Mouse (Mus musculus): ENCODE measurements around the gene Bud31. TPM values are rescaled to one million over a fixed set of nuclear protein-coding genes. Genes with fewer than 3 reads are reported as not detected.
A peak's percentile ranks its signal among the peaks of the same experiment; 100 is the strongest.
"Not testable (repeated sequence)": the region's sequence is repeated elsewhere in the genome, so short reads cannot be mapped to it uniquely, and the experiment has no call there.

Gene Bud31
- polyA plus RNA-seq, 1 experiment from 2014 or later, result 172 TPM

- Histone ChIP-seq H3K36me3 (peaks cover 8% of the 10 kb centered on the region), H3K4me1 (replicated peaks) (peaks cover 10% of the 10 kb centered on the region), H3K4me3 (peak overlapping the region; percentile 41), H3K9ac (peak overlapping the region; percentile 34; the same call in 1 of the 2 replicates), H3K9me3 (no peaks in the 10 kb centered on the region), H3K4me2 (peak overlapping the region; percentile 57), H3K27me3 (peaks cover 11% of the 10 kb centered on the region; the same call in 1 of the 2 replicates), H3K27ac (replicated peaks) (no peak overlapping the region)
- WGBS, result 17% methylated on average over 38 of the region's 40 CpGs
- ATAC-seq (ENCODE audit: low FRiP score, low read depth), result peak; percentile 17; the same call in 1 of the 2 replicates
Measured at GRCm38 (mm10) chr5:145114606-145115473, 25.3 kb upstream of the Bud31 start.

- Histone ChIP-seq H3K9me3 (no peaks in the 10 kb centered on the region), H3K4me1 (replicated peaks) (peaks cover 10% of the 10 kb centered on the region), H3K27me3 (peaks cover 11% of the 10 kb centered on the region; the same call in 1 of the 2 replicates), H3K36me3 (peaks cover under 1% of the 10 kb centered on the region; the same call in 1 of the 2 replicates), H3K4me3 (no peak overlapping the region), H3K27ac (replicated peaks) (0 out of 2 replicates have a peak overlapping the region, but pooled peaks have one; percentile 1), H3K4me2 (no peak overlapping the region), H3K9ac (no peak overlapping the region)
- ATAC-seq (ENCODE audit: low FRiP score, low read depth), result no peak
- 92% methylated on average over 5 of the region's 5 CpGs for WGBS
Measured at GRCm38 (mm10) chr5:145115736-145116135, 24.4 kb upstream of the Bud31 start.

- H3K4me1 ChIP-seq (replicated peaks), result peaks cover 10% of the 10 kb centered on the region
- no peaks in the 10 kb centered on the region for H3K9me3 ChIP-seq
- peaks cover 11% of the 10 kb centered on the region; the same call in 1 of the 2 replicates for H3K27me3 ChIP-seq
- WGBS, result 63% methylated on average over 4 of the region's 4 CpGs
- H3K4me3 ChIP-seq, result no peak overlapping the region
- H3K36me3 ChIP-seq, result no peaks in the 10 kb centered on the region
- 0 out of 2 replicates have a peak overlapping the region, but pooled peaks have one; percentile 1 for H3K27ac ChIP-seq (replicated peaks)
- no peak for ATAC-seq (ENCODE audit: low FRiP score, low read depth)
- H3K9ac ChIP-seq, result no peak overlapping the region
- H3K4me2 ChIP-seq, result peak overlapping the region; percentile 11; the same call in 1 of the 2 replicates
Measured at GRCm38 (mm10) chr5:145116316-145116715, 23.8 kb upstream of the Bud31 start.

- no peaks in the 10 kb centered on the region for H3K9me3 ChIP-seq
- peaks cover 10% of the 10 kb centered on the region for H3K4me1 ChIP-seq (replicated peaks)
- 39% methylated on average over 10 of the region's 10 CpGs for WGBS
- H3K4me3 ChIP-seq, result no peak overlapping the region
- peaks cover 11% of the 10 kb centered on the region; the same call in 1 of the 2 replicates for H3K27me3 ChIP-seq
- no peaks in the 10 kb centered on the region for H3K36me3 ChIP-seq
- no peak overlapping the region for H3K27ac ChIP-seq (replicated peaks)
- ATAC-seq (ENCODE audit: low FRiP score, low read depth), result no peak
- H3K4me2 ChIP-seq, result peak overlapping the region; percentile 11; the same call in 1 of the 2 replicates
- H3K9ac ChIP-seq, result no peak overlapping the region
Measured at GRCm38 (mm10) chr5:145116916-145117315, 23.2 kb upstream of the Bud31 start.

GRCm38 (mm10) chr5:145118005-145118404 lies 22.2 kb upstream of the Bud31 start:
- ATAC-seq (ENCODE audit: low FRiP score, low read depth), result no peak
- Histone ChIP-seq H3K4me1 (replicated peaks) (peaks cover 10% of the 10 kb centered on the region), H3K4me2 (no peak overlapping the region), H3K27ac (replicated peaks) (no peak overlapping the region), H3K9me3 (no peaks in the 10 kb centered on the region), H3K27me3 (peaks cover 11% of the 10 kb centered on the region; the same call in 1 of the 2 replicates), H3K4me3 (no peak overlapping the region), H3K36me3 (no peaks in the 10 kb centered on the region), H3K9ac (no peak overlapping the region)
- 67% methylated on average over 6 of the region's 6 CpGs for WGBS

- ATAC-seq (ENCODE audit: low FRiP score, low read depth), result no peak
- H3K4me1 ChIP-seq (replicated peaks), result peaks cover 10% of the 10 kb centered on the region
- no peak overlapping the region for H3K4me3 ChIP-seq
- H3K27ac ChIP-seq (replicated peaks), result no peak overlapping the region
- no peak overlapping the region for H3K9ac ChIP-seq
- WGBS, result 92% methylated on average over 5 of the region's 5 CpGs
- no peaks in the 10 kb centered on the region for H3K9me3 ChIP-seq
- no peaks in the 10 kb centered on the region for H3K36me3 ChIP-seq
- no peak overlapping the region for H3K4me2 ChIP-seq
- H3K27me3 ChIP-seq, result peaks cover 9% of the 10 kb centered on the region; the same call in 1 of the 2 replicates
Measured at GRCm38 (mm10) chr5:145118461-145118860, 21.7 kb upstream of the Bud31 start.

GRCm38 (mm10) chr5:145119385-145119784 lies 20.8 kb upstream of the Bud31 start:
- Histone ChIP-seq H3K9me3 (no peaks in the 10 kb centered on the region), H3K4me1 (replicated peaks) (peaks cover 5% of the 10 kb centered on the region; the same call in 1 of the 2 replicates), H3K4me2 (no peak overlapping the region), H3K36me3 (no peaks in the 10 kb centered on the region; the same call in 1 of the 2 replicates), H3K27ac (replicated peaks) (no peak overlapping the region), H3K9ac (no peak overlapping the region), H3K27me3 (peaks cover 6% of the 10 kb centered on the region; the same call in 1 of the 2 replicates), H3K4me3 (no peak overlapping the region)
- no peak for ATAC-seq (ENCODE audit: low FRiP score, low read depth)
- WGBS, result 85% methylated on average over 2 of the region's 2 CpGs

GRCm38 (mm10) chr5:145120921-145121320 lies 19.2 kb upstream of the Bud31 start:
- Histone ChIP-seq H3K4me3 (no peak overlapping the region), H3K4me2 (no peak overlapping the region), H3K27ac (replicated peaks) (no peak overlapping the region), H3K27me3 (no peaks in the 10 kb centered on the region), H3K9ac (no peak overlapping the region), H3K36me3 (no peaks in the 10 kb centered on the region; the same call in 1 of the 2 replicates), H3K9me3 (no peaks in the 10 kb centered on the region), H3K4me1 (replicated peaks) (no peaks in the 10 kb centered on the region)
- no peak for ATAC-seq (ENCODE audit: low FRiP score, low read depth)
- WGBS, result 70% methylated on average over 7 of the region's 7 CpGs

- ATAC-seq (ENCODE audit: low FRiP score, low read depth), result no peak
- Histone ChIP-seq H3K9me3 (no peaks in the 10 kb centered on the region), H3K4me2 (no peak overlapping the region), H3K4me1 (replicated peaks) (no peaks in the 10 kb centered on the region), H3K27me3 (no peaks in the 10 kb centered on the region), H3K36me3 (peaks cover 13% of the 10 kb centered on the region), H3K4me3 (no peak overlapping the region), H3K9ac (no peak overlapping the region), H3K27ac (replicated peaks) (no peak overlapping the region)
- 94% methylated on average over 19 of the region's 19 CpGs for WGBS
Measured at GRCm38 (mm10) chr5:145123396-145123795, 16.8 kb upstream of the Bud31 start.

- Histone ChIP-seq H3K9ac (no peak overlapping the region), H3K9me3 (no peaks in the 10 kb centered on the region), H3K36me3 (peaks cover 41% of the 10 kb centered on the region), H3K4me2 (no peak overlapping the region), H3K4me1 (replicated peaks) (no peaks in the 10 kb centered on the region), H3K27me3 (no peaks in the 10 kb centered on the region), H3K4me3 (no peak overlapping the region), H3K27ac (replicated peaks) (no peak overlapping the region)
- ATAC-seq (ENCODE audit: low FRiP score, low read depth), result no peak
- 95% methylated on average over 9 of the region's 9 CpGs for WGBS
Measured at GRCm38 (mm10) chr5:145126580-145126979, 13.6 kb upstream of the Bud31 start.

- 98% methylated on average over 4 of the region's 4 CpGs for WGBS
- Histone ChIP-seq H3K36me3 (peaks cover 65% of the 10 kb centered on the region), H3K9me3 (no peaks in the 10 kb centered on the region), H3K9ac (no peak overlapping the region), H3K27me3 (no peaks in the 10 kb centered on the region), H3K4me1 (replicated peaks) (no peaks in the 10 kb centered on the region), H3K4me3 (no peak overlapping the region), H3K4me2 (no peak overlapping the region), H3K27ac (replicated peaks) (no peak overlapping the region)
- no peak for ATAC-seq (ENCODE audit: low FRiP score, low read depth)
Measured at GRCm38 (mm10) chr5:145129124-145129523, 11.0 kb upstream of the Bud31 start.

- 92% methylated on average over 4 of the region's 6 CpGs for WGBS
- not testable (repeated sequence) for H3K4me1 ChIP-seq (replicated peaks); H3K9ac ChIP-seq; H3K9me3 ChIP-seq; H3K27ac ChIP-seq (replicated peaks); H3K4me2 ChIP-seq; H3K27me3 ChIP-seq; ATAC-seq (ENCODE audit: low FRiP score, low read depth); H3K4me3 ChIP-seq
- peaks cover 72% of the 10 kb centered on the region for H3K36me3 ChIP-seq
Measured at GRCm38 (mm10) chr5:145129773-145130172, 10.4 kb upstream of the Bud31 start.

Measured in hindbrain, embryonic 15.5 days (tissue).